Mouse (Mus musculus) skeletal muscle tissue, adult 2 months (tissue): Measurements from ENCODE around the gene A430078G23Rik.

ENCODE experiments used
- DNase-seq: peaks from one replicate; pipeline ENCODE4 v3.0.0-alpha.2; 2012; ENCODE audit warnings: low read depth, low spot score

The A430078G23Rik gene

DNA sequence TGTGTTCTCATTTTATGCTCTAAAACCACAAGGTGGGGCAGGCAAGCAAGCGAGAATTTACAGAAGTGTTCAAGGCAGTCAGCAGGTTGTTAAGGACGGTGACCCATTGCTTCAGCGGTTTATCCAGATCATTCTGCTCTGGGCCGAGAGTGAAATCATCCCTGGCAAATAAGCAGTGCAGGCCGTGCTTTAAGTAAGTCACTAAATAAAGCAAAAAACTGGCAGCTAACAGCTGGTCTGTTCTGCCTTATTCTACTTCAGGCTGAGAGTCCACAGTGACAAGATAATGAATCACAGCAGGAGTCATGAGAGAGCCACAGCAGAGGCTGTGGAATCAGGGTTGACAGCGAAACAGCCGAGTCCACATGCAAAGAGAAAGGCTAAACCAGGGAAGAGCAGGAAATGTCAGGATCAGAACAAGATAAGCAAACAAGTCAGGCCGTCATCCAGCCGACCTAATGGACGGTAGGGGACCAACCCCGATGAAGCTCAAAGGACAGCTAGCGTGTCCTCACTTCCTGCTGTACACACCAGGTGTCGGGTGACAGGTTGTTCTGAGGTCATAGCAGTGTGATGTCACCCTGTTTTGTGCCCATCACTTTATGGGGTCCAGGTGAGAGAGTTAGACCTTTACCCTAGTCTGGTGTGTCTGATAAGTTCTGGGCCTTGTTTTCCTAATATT is 4.9 kb upstream of the A430078G23Rik start:
- peak; percentile 15 for DNase-seq

DNA sequence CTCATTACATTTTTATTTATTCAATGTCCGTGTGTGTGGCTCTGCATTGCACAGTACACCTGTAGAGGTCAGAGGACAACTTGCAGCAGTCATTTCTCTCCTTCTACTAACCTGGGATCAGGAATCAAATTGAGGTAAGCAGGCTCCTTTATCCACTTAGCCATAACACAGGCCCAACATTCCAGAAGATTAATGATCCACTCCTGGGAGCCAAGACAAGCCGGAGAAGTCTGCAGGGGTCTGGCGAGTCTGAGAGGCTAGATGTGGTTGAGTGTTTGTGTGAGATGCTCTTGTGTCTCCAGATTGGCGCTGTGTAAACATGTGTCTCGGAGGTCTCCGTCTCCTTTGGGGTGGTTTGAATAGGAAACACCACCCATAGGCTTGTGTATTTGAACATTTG is 2.5 kb upstream of the A430078G23Rik start:
- DNase-seq: no peak

DNA sequence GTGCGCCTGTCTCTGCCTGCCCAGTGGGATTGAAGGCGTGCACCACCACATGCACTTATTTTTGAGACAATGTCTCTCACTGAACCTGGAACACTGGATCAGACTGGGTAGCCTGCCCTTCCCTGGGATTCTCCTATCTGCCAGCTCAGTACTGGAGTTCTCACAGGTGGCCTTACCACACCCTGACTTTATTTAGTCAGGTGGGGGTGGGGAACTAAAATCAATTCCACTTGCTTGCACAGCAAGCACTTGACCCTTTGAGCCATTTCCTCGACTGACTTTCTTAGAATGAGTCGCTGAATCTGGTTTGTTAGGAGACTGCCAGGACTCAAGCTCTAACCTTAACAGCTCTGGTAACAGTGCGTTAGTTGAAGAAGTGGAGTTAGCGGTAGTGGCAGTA is 500 bp upstream of the A430078G23Rik start:
- no peak for DNase-seq

DNA sequence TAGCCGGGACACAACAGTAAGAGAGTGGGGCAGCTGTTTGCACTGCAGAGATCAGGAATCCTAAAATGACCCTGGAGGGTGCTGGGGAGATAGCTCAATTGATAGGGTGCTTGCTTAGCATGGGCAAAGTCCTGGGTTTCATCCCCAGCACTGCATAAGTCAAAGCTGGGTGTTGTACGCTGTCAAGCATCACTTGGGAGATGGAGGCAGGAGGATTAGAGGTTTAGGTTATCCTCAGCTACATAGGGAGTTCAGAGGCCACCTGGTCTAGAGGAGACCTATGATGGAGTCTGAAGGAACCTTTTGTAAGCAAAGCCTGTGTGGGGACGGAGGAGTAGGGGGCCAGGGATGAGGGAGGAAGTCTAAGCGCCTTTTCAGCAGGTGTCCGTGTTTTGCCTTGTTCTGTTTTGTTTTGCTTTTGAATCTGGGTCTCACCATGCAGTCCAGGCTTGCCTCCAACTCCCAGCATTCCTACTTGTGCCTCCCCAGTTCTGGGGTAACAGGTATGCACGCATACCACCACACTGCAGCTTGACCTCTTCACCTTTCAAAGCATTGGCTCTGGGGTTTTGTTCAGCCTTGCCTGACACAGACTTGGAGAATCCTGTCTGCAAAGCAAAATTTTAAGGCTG is 712 bp downstream of the A430078G23Rik start:
- DNase-seq: no peak

DNA sequence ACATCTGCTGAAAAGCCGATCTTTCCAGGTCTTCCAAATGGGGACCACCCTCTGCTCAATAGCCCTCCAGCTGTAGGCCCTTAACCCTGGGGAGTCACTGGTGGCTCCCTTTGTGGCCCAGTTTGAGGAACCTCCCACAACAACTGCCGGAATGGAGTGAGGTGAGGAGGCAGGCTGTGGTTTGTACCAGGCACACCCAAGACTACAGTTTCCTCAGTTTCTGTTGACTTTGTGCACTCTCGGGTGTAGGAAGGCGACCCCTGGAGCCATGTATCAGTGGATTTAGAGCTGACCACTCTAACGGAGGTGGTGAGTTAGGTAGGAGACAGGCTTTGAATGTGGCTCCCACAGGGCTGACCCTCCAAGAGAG is 1.2 kb downstream of the A430078G23Rik start:
- no peak for DNase-seq

DNA sequence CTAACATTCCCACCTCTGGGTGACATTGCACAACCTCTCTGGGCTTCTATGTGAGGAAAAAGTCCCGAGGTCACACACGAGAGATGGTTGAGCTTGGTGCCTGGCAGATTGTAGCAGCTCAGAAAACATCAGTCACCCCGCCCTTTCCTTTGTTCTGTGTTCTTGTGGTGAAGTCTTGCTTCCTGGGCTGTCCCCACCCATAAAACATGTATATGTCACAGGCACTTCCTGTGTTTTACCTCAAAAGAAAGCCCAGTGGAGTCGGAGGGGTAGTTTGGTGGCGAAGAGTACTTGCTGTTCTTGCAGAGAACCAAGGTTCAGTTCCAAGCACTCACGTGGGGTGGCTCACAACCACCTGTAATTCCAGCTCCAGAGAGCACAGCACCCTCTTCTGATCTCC is 2.4 kb downstream of the A430078G23Rik start:
- peak; percentile 27 for DNase-seq

DNA sequence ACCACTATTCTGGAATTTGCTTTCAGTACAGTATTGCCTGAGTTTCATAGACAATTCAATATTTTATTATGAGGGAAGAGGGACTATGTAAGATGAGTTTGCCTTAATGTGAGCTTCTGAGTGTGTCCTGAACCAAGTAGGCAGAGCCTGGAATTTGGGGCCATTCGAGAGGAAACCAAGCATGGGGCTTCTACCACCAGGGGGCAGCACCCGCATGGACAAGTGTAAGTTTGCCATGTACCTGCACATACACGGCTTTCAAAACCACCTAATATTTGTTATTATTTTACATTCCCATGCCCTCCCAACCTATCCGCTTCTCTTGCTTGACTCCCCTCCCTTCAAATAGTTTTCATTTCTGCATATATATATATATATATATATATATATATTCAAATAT is 4.8 kb downstream of the A430078G23Rik start:
- peak; percentile 36 for DNase-seq

DNA sequence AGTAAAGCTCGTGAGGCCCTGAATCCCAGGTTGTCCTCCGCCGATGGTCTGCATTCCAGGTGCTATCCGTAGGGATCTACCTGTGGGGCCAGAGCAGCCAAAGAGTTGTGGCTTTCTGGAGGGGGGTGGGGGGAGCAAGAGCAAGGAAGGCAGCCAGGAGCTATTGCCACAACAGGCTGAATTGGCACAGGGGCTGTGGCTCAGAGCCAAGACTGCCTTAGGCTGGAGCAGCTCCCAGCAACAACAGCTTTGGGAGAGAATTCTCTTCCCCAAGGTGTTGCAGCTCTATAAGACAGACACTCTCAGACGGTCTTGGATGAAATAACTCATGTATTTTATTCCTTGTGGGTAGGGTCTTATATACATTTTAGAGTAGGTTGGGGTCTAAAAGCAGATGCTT is 13.9 kb downstream of the A430078G23Rik start:
- no peak for DNase-seq

DNA sequence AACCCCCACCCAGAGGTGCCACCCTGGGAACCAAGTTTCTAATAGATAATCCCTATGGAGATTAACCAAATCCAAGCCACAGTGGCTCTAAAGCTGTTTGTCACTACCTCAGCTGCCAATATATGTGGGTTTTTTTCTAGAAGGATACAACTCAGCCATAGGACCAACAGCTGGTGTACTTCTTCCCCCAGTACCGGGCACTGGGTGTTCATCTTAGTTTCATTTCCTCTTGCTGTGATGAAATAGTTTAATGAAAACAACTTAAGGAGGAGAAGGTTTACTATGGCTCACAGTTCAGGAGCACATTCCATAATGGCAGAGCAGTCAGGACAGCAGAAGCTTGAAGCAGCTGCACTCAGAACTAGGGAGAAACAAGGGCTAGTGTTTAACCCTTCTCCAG is 14.9 kb downstream of the A430078G23Rik start:
- DNase-seq: no peak

DNA sequence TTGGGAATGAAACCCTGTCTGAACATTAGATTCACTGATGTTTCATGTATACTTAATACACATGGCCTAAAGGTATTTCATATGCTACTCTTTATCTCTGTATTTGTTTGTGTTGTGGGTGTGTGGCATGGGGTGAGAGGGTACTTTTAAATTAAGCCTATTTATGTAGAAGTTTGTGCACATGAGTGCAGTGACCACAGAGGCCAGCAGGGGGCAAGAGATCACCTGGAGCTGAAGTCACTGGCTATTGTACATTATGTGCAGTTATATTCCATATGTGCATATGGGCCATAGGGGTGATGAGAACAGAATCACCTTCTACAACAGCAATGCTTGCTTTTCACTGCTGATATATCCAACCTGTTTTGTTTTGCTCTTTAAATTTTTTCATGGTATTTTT is 22.5 kb downstream of the A430078G23Rik start:
- DNase-seq: no peak

DNA sequence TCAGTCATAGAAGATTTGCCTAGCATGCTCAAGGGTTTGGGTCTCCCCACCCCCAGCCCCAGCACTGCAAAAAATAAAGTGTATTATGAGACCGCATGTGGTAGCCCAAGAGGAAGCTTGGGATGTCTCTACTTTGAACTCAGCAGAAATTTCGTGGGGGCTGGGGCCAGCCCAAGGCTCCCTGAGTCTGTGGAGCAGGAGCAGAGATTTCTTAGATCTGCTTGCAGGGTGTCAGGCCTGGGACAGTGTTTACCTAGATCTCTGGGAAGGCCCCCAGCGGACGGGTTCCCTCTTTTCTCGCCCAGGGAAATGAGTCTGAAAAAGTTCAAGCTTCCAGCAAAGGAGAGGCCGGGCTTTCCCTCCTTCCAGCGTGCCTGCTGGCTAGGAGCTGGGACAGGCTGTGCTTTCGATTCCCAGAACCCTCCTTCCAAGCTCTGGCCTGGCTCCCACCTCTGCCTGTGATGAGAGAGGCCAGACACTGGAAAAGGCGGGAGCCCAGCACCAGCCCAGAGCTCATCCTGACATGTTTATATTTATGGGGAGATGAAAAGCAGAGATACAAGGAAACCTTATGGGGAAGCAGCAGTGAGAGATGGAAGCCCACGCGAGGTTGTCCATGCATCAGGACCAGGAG is 23.5 kb downstream of the A430078G23Rik start:
- DNase-seq: peak; percentile 47

DNA sequence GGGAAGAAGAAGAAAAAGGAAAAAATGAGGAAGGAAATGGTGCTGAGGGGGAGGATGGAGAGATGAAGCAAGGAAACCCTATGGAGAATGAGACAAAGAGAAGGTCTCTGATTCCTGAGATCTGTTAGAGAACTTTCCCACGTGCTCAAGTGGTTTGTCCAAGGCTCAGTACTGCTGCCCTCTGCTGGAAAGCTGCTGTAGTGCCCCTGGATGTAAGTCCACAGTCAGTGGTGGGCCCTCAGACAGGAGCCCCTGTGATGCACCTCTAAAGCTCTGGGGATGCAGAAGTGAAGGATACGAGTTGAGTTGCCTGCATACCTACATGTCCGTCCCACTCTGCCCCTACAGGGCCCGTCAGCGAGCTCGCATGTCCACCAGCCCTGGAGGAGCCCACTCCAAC is 34.1 kb downstream of the A430078G23Rik start:
- DNase-seq: peak; percentile 36

DNA sequence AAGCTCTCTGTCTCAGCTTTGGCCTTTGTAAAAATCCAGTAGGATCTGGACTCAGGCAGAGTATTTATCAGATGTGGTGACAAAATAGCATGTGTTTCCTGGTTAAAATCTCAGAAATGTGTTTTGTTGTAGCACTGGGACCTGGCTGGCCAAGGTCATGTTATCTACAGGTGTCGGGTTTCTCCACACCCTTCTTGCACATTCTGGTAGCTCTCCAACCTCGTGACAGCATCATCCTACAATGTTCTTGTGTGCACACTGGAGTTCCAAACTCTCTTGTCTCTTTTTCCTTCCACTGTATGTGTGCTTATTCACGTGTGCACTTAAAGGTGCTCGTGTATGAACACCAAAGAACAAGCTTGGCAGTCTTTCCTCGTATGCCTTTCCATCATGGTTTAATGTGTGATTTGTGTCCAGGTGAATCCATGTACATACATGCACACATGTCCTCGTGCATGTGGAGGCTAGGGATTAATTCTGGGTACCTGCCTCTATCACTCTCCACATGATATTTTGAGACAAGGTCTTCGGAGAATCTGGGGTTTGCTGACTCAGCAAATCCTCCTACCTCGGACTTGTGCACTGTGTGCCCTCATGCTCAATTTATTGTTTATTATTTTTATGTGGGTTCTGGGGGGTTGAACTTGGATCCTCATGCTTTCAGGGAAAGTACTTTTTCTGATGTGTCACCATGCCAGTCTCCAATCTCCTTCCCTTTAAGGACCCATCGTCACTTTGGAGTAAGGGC is 35.5 kb downstream of the A430078G23Rik start:
- no peak for DNase-seq

DNA sequence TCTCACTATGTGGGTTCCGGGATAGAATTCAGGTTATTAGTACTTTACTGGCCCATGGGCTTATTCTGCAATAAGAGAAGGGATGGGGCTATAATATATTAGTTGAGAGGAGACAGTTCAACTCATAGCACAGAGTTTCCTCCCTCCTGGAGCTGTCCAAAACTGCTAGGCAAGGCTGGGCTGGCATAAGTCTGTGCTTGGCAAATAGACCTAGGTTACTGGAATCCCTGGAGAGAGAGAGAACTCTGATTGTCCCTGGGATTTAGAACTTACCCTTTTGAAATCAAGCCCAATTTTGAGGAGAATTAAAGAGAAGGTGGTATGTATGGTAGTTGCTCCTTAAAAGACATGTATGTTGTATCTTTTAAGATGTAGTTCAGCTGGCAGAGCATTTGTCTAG is 36.3 kb downstream of the A430078G23Rik start:
- DNase-seq: no peak

DNA sequence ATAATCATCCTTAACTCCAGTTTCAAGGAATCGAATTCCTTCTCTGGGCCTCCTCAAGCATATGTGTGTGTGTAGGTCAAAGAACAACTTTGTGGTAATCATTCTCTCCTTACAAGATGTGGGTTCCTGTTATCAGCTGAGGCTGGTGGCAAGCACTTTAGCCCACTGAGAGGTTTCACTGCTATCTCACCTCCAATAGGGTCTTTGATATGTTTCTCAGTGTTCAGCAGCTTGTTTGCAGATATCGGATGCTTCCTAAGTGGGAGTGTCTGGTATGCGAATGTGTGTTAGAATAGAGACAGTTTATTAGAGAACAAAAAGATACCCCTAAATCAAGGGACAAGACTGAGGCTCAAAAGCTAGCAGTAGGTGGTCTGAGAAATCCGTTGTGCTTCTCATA is 39.1 kb downstream of the A430078G23Rik start:
- DNase-seq: no peak

DNA sequence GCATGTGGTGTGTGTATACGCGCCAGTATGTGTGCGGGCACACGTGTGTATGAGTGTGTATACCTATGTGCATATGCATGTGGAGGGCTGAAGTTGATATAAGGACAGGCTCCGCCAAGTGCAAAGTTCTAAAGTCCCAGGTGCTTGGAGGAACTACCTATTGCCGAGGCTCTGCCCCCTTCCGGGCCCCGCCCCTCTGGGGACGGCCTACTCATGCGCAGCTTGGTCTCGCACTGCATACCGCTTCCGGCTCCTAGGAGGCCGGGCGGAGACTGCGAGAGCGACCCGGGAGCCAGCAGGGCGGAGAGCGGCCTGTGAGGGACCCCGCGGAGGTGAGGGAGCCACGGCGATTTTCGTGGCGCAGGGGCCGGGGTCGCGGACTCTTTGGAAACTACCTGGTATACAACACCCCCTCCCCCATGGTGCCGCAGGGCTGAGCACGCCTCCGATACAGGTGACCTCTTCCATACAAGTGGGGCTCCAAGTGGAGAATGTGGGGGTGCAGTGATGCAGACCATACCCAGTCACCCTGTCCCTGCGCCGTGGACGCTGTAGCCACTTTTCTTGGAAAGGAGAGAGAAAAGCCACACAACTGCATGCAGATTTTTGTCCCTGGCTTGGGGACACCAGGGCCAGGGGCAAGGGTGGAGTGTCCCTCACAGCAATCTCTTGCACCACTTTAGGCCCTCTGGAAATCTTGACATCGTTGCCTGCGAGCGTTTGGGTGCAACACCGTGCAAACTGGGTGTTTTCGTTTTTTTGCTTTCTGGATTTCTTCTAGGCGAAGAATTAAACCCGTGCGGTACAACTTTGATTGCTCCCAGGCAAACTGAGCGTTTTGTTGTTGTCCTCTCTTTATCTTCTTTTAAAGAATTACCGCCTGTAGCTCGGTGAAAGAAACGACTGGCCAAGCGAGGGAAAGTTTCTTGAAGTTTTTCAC is 39.8 kb downstream of the A430078G23Rik start, which contains the start of gene Arhgef18:
Gene Arhgef18 (plus strand): TSS at position 236 of the 940 bp plus-strand sequence.
- peak; percentile 74 for DNase-seq

DNA sequence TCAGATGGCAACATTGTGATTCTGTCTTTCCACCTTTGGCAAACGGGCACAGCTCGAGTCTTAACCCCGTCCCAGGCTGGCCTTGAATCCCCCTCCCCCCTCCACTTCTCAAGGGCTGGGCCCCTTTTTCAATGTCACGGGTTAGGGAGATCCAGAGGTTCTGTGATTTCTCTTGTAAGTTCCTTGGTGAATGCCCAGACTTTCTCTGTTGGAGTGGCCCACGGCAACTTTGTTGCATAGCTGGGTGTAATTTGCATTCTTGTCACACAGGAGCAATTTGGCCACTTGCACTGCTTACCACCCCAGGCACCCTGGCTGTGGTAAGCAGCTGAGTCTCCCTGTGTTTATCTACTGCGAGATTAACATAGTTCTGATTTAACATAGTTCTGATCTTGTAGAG is 41.4 kb downstream of the A430078G23Rik start:
- no peak for DNase-seq

DNA sequence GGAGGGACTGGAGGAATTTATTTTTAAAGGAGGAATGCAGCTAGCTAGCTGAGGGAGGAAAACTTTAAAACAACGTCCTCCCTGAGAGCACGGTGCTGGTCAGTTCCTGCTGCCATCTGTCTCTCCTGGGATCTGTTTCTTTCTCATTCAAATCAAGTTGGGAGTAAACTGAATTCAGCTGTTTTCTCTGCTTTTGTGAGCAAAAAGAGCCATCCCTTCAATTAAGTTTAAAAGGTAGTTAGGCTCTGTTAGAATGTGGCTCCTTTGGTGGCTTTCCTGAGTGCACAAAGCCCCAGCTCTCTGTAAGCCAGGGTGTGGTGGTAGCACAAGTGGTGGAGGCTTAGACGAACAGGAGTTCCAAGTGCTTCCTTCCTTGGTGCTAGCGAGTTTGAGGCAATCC is 42.0 kb downstream of the A430078G23Rik start:
- no peak for DNase-seq

DNA sequence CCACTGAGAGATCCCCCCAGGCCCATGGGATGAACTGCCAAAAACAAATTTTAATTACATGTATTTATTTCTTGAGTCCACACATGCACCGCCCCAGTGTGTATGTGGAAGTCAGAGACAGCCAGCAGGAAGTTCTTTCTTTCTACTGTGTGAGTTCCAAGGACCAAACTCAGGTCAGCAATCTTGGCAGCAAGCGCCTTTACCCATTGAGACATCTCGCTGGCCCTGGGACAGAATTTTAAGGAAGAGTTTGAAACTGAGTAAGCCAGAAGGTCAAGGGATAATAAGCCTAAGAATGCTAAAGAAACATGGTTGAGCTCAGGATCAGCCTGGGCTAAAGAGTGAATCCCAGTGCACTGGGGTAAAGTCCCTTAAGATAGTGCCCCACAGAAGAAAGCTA is 44.4 kb downstream of the A430078G23Rik start:
- no peak for DNase-seq

DNA sequence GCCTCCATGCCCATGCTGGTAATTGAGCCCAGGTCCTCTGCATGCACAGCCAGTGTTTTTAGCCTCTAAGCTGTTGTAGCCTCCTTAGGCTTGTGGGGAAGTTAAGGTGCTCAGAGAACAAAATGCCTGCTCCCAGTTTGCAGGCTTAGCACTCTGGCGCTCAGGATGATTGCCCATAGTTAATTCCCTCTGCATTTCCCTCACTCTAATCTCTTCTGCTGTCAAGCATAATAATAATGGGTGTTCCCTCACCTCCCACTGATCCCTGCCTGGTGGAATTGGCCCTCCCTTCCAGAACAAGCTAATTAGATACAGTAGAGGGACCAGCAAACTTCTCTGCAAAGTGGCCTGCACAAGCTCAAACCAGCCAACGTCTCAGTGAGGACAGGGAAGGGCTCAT is 47.3 kb downstream of the A430078G23Rik start:
- no peak for DNase-seq

DNA sequence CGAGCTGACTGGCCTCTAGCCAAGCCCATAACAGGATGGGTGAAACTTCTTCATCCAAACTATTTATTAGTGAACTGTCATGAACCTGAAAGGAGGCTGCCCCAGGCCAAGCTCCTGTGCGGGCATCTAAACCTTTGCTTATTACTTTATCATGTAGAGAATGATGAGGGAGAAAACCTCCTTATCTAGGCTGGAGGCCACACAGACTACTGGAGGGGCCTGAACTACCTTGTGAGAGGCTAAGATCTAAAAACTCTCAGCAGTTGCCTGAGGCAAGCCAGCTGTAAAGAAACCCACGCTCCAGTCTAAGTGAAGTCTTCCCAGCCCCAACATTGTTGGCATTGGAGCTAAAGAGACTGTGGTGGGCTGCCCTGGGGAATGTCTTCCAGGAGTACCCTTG is 54.2 kb downstream of the A430078G23Rik start:
- DNase-seq: no peak
